Mouse (Mus musculus) layer of hippocampus, adult 18-20 months (tissue): ENCODE measurements at regions not wholly inside any gene's neighbourhood (a gene's known extent, or its start where the extent isn't known, plus 50 kb on each side); places are given as distances from the start of the nearest gene placed in this dataset.

Experiments used
- DNase-seq, 2 experiments: peaks; one replicate each; pipeline ENCODE4 v3.0.0; 2022; ENCODE audit warnings: low spot score in 2 of 2

- no peak for DNase-seq
Measured at GRCm38 (mm10) chr3:35315162-35315561, 438.7 kb upstream of the Atp11b start.

GRCm38 (mm10) chr3:35318348-35318747 lies 435.6 kb upstream of the Atp11b start:
- DNase-seq: no peak

GRCm38 (mm10) chr3:35320844-35321393 lies 433.0 kb upstream of the Atp11b start:
- no peak for DNase-seq

GRCm38 (mm10) chr3:35321991-35322390 lies 431.9 kb upstream of the Atp11b start:
- DNase-seq: no peak

- DNase-seq: no peak
Measured at GRCm38 (mm10) chr3:35322899-35323298, 431.0 kb upstream of the Atp11b start.

GRCm38 (mm10) chr3:35323450-35324077 lies 430.3 kb upstream of the Atp11b start:
- peak; percentile 49 to 76 for DNase-seq

- peak in 1 of 2 experiments; percentile 29 for DNase-seq
Measured at GRCm38 (mm10) chr3:35324186-35324585, 429.7 kb upstream of the Atp11b start.

GRCm38 (mm10) chr3:35332534-35333272 lies 421.2 kb upstream of the Atp11b start:
- no peak for DNase-seq

GRCm38 (mm10) chr3:35334017-35334416 lies 419.9 kb upstream of the Atp11b start:
- DNase-seq: no peak

GRCm38 (mm10) chr3:35334546-35334945 lies 419.4 kb upstream of the Atp11b start:
- no peak for DNase-seq

GRCm38 (mm10) chr3:35335837-35336236 lies 418.1 kb upstream of the Atp11b start:
- no peak for DNase-seq

- no peak for DNase-seq
Measured at GRCm38 (mm10) chr3:35340525-35340924, 413.4 kb upstream of the Atp11b start.

GRCm38 (mm10) chr3:35340935-35341800 lies 412.7 kb upstream of the Atp11b start:
- DNase-seq: peak; percentile 68 to 79

GRCm38 (mm10) chr3:35341840-35342239 lies 412.1 kb upstream of the Atp11b start:
- DNase-seq: no peak

GRCm38 (mm10) chr3:35342584-35342983 lies 411.3 kb upstream of the Atp11b start:
- peak in 1 of 2 experiments; percentile 29 for DNase-seq

GRCm38 (mm10) chr3:35343936-35344335 lies 410.0 kb upstream of the Atp11b start:
- no peak for DNase-seq

- no peak for DNase-seq
Measured at GRCm38 (mm10) chr3:35349114-35349513, 404.8 kb upstream of the Atp11b start.

GRCm38 (mm10) chr3:35353442-35353841 lies 400.5 kb upstream of the Atp11b start:
- no peak for DNase-seq

GRCm38 (mm10) chr3:35353920-35354319 lies 400.0 kb upstream of the Atp11b start:
- DNase-seq: no peak

GRCm38 (mm10) chr3:35354356-35354755 lies 399.6 kb upstream of the Atp11b start:
- DNase-seq: no peak

- no peak for DNase-seq
Measured at GRCm38 (mm10) chr3:35357111-35357510, 396.8 kb upstream of the Atp11b start.

GRCm38 (mm10) chr3:35358541-35358940 lies 395.4 kb upstream of the Atp11b start:
- DNase-seq: no peak
